Mouse (Mus musculus) c-Kit-positive CD71-negative TER-119-negative erythroid progenitor cells, embryonic 14.5 days (primary cell): ENCODE measurements around the gene Vwa3a.
A peak's percentile ranks its signal among the peaks of the same experiment; 100 is the strongest.

Experiments used
- DNase-seq: peaks from one replicate; pipeline ENCODE4 v3.0.0-alpha.2; 2013; ENCODE audit warnings: low read depth

The Vwa3a gene

GRCm38 (mm10) chr7:120838436-120839160 is 99.5 kb downstream of the Vwa3a start:
- no peak for DNase-seq

GRCm38 (mm10) chr7:120839786-120840185 is 100.7 kb downstream of the Vwa3a start:
- no peak for DNase-seq

GRCm38 (mm10) chr7:120842345-120843036 is 103.4 kb downstream of the Vwa3a start, which contains the start of gene Eef2k:
Gene Eef2k (plus strand): TSS chr7:120842831.
- peak; percentile 86 for DNase-seq

GRCm38 (mm10) chr7:120843037-120843621 is 104.0 kb downstream of the Vwa3a start:
- DNase-seq, result peak; percentile 70

GRCm38 (mm10) chr7:120843852-120844435 is 104.8 kb downstream of the Vwa3a start:
- no peak for DNase-seq

GRCm38 (mm10) chr7:120844689-120845088 is 105.6 kb downstream of the Vwa3a start:
- no peak for DNase-seq

- DNase-seq, result no peak
Measured at GRCm38 (mm10) chr7:120848831-120849512, 109.9 kb downstream of the Vwa3a start.

GRCm38 (mm10) chr7:120850165-120850564 is 111.0 kb downstream of the Vwa3a start:
- no peak for DNase-seq
